ENCODE assay signal across 25 mouse cellular contexts in genomic region chr16:10454583-10454974, GRCm38 (mm10). TPM values are rescaled to one million over a fixed set of nuclear protein-coding genes. Genes with fewer than 3 reads are reported as not detected.
DNase-seq lines count a peak whose midpoint lies in the region; ATAC-seq and TF ChIP-seq lines count a peak whose summit lies in the region.
"Had no signal": no experiment of that assay in that cellular context is flagged by ENCODE, and none has a peak within 500 bp of the region (broad histone marks: within the 10 kb centered on the region; RNA-seq: fewer than 3 reads in every experiment).

No protein-coding gene starts in this region.

- 0 out of 2 replicates have a peak, but pooled peaks cover 8% of the 10 kb centered on the region for H3K4me1 ChIP-seq in kidney, embryonic 14.5 days (ENCODE audit: control insufficient read depth, insufficient read depth, low read length)
- peaks cover 8% of the 10 kb centered on the region for H3K4me1 ChIP-seq in intestine, embryonic 16.5 days (ENCODE audit: control insufficient read depth, insufficient read depth, low read length)
- H3K4me1 ChIP-seq in small intestine, adult 2 months (ENCODE audit: control insufficient read depth, insufficient read depth, insufficient read length, low read length), result peaks cover 51% of the 10 kb centered on the region
- H3K4me1 ChIP-seq: embryonic facial prominence, embryonic 12.5 days had no signal

- H3K9ac ChIP-seq in kidney, embryonic 14.5 days (ENCODE audit: low read depth, low read length), result no peak overlapping the region
- no peak overlapping the region for H3K9ac ChIP-seq in intestine, embryonic 16.5 days (ENCODE audit: low read depth, low read length)
- H3K9ac ChIP-seq: embryonic facial prominence, embryonic 12.5 days; heart, embryonic 15.5 days; hindbrain, embryonic 15.5 days had no signal

- H3K9me3 ChIP-seq in kidney, embryonic 14.5 days (ENCODE audit: control insufficient read depth, low read length), result no peaks in the 10 kb centered on the region
- H3K9me3 ChIP-seq in intestine, embryonic 16.5 days (ENCODE audit: control insufficient read depth, low read length), result no peaks in the 10 kb centered on the region
- H3K9me3 ChIP-seq: embryonic facial prominence, embryonic 12.5 days; heart, embryonic 15.5 days; hindbrain, embryonic 15.5 days had no signal

- no peaks in the 10 kb centered on the region for H3K36me3 ChIP-seq in kidney, embryonic 14.5 days (ENCODE audit: control insufficient read depth, insufficient read depth, low read length)
- H3K36me3 ChIP-seq in intestine, embryonic 16.5 days (ENCODE audit: control insufficient read depth, insufficient read depth, low read length), result no peaks in the 10 kb centered on the region
- no peaks in the 10 kb centered on the region for H3K36me3 ChIP-seq in small intestine, adult 2 months (ENCODE audit: control insufficient read depth, insufficient read depth, low read length)
- H3K36me3 ChIP-seq: embryonic facial prominence, embryonic 12.5 days; heart, embryonic 15.5 days; hindbrain, embryonic 15.5 days had no signal

- intact Hi-C loops in left cerebral cortex, adult 2 months (cut with DNase I), result no loop called here

- no peak for TF ChIP-seq CTCF in small intestine, adult 2 months (IDR thresholded peaks at IDR 0.05; ENCODE audit: extremely low read depth, insufficient read length, insufficient replicate concordance, low read depth, low read length)
- TF ChIP-seq CTCF in left cerebral cortex, adult 2 months (IDR thresholded peaks at IDR 0.05), result no peak

- no peak for DNase-seq in kidney, adult 8-10 months
- peak; percentile 23 for DNase-seq in embryo, embryonic 11.5 days (ENCODE audit: low read depth, low spot score)
- DNase-seq in left cerebral cortex, adult 2 months (ENCODE audit: extremely low spot score in 1 of 2, low spot score in 2 of 2), result no peak
- no peak for DNase-seq in frontal cortex, postnatal 25 days (ENCODE audit: low spot score in 2 of 2)
- no peak for DNase-seq in natural killer cell, adult 2 months (ENCODE audit: low spot score in 2 of 2)
- DNase-seq: adrenal gland, postnatal 14 days; cerebellum, adult 8-10 months; cerebellum, postnatal 36 days; heart, postnatal 4 days; kidney, postnatal 36 days; lung, postnatal 4 days; right cerebral cortex, adult 18-20 months; thymus, adult 2 months had no signal

- H3K4me2 ChIP-seq in kidney, embryonic 14.5 days (replicated peaks; ENCODE audit: low read depth, low read length), result no peak overlapping the region
- H3K4me2 ChIP-seq in intestine, embryonic 16.5 days (ENCODE audit: low read depth, low read length), result no peak overlapping the region
- H3K4me2 ChIP-seq: embryonic facial prominence, embryonic 12.5 days; heart, embryonic 15.5 days; hindbrain, embryonic 15.5 days had no signal

- 10% methylated on average over 3 of the region's 3 CpGs for WGBS in kidney, embryonic 14.5 days
- 18% methylated on average over 3 of the region's 3 CpGs for WGBS in intestine, embryonic 16.5 days
- 15% methylated on average over 3 of the region's 3 CpGs for WGBS in small intestine, adult 2 months

- no peaks in the 10 kb centered on the region for H3K27me3 ChIP-seq in kidney, embryonic 14.5 days (ENCODE audit: control insufficient read depth, insufficient read depth, low read length)
- H3K27me3 ChIP-seq in intestine, embryonic 16.5 days (replicated peaks; ENCODE audit: control insufficient read depth, insufficient read depth, low read length), result no peaks in the 10 kb centered on the region
- H3K27me3 ChIP-seq in small intestine, adult 2 months (ENCODE audit: control insufficient read depth, insufficient read depth, low read length), result no peaks in the 10 kb centered on the region
- H3K27me3 ChIP-seq: embryonic facial prominence, embryonic 12.5 days; heart, embryonic 15.5 days; hindbrain, embryonic 15.5 days had no signal

- no peak overlapping the region; the same call in 1 of the 2 replicates for H3K27ac ChIP-seq in kidney, embryonic 14.5 days (ENCODE audit: low read depth, low read length)
- H3K27ac ChIP-seq in intestine, embryonic 16.5 days (ENCODE audit: low read length), result peak overlapping the region; percentile 9
- peak overlapping the region; percentile 75 for H3K27ac ChIP-seq in small intestine, adult 2 months (ENCODE audit: insufficient read depth, low read depth, low read length)
- no peak overlapping the region for H3K27ac ChIP-seq in left cerebral cortex, adult 2 months
- H3K27ac ChIP-seq: embryonic facial prominence, embryonic 12.5 days; heart, embryonic 15.5 days; hindbrain, embryonic 15.5 days; stomach, postnatal 0 days had no signal

- ATAC-seq in kidney, embryonic 14.5 days (ENCODE audit: low FRiP score, low TSS enrichment), result peak; percentile 80; the same call in 1 of the 2 replicates
- ATAC-seq in intestine, embryonic 16.5 days, result peak; percentile 85
- ATAC-seq: midbrain, embryonic 16.5 days had no signal

- no peak overlapping the region for H3K4me3 ChIP-seq in kidney, embryonic 14.5 days (ENCODE audit: low read length)
- no peak overlapping the region for H3K4me3 ChIP-seq in intestine, embryonic 16.5 days (ENCODE audit: low read length)
- no peak overlapping the region for H3K4me3 ChIP-seq in small intestine, adult 2 months (ENCODE audit: low read depth, low read length)
- no peak overlapping the region for H3K4me3 ChIP-seq in left cerebral cortex, adult 2 months
- H3K4me3 ChIP-seq: embryonic facial prominence, embryonic 12.5 days; heart, embryonic 15.5 days; hindbrain, embryonic 15.5 days; myocyte had no signal

- no peak for TF ChIP-seq POLR2A in small intestine, adult 2 months (IDR thresholded peaks at IDR 0.05; ENCODE audit: low read depth, low read length)

RNA-seq across cellular contexts. Expression of gene Tvp23a, which starts 7.4 kb away (rescaled TPM):
- 9.5 and 15.7 TPM in 2 replicates for polyA plus RNA-seq in kidney, embryonic 14.5 days (2014; fragmentation: Nextera tagmentation; extraction: Ambion mirVana)
- 6.5 and 6.8 TPM in 2 replicates for polyA plus RNA-seq in intestine, embryonic 16.5 days (2015; fragmentation: Nextera tagmentation; extraction: Ambion mirVana)
- polyA plus RNA-seq in small intestine, adult 2 months (2012; rRNA removed), result 0.88 and 1.4 TPM in 2 replicates
- total RNA-seq in left cerebral cortex, adult 2 months (2021), result 10 to 100 TPM; 27.2 to 27.3 TPM
- total RNA-seq: megakaryocyte-erythroid progenitor cell, adult 5-6 weeks had no signal

RNA-seq across cellular contexts. Expression of gene Ciita, which starts 25.3 kb away (rescaled TPM):
- 0.31 and 1.4 TPM in 2 replicates for polyA plus RNA-seq in kidney, embryonic 14.5 days (2014; fragmentation: Nextera tagmentation; extraction: Ambion mirVana)
- polyA plus RNA-seq in intestine, embryonic 16.5 days (2015; fragmentation: Nextera tagmentation; extraction: Ambion mirVana), result 0.49 and 0.77 TPM in 2 replicates
- polyA plus RNA-seq in small intestine, adult 2 months (2012; rRNA removed), result 5.9 and 17.0 TPM in 2 replicates
- under 1 TPM in 1 of 2 experiments, not detected in 1; 0.18 TPM for total RNA-seq in left cerebral cortex, adult 2 months (2021)

RNA-seq across cellular contexts. Expression of gene Nubp1, which starts 42.8 kb away (rescaled TPM):
- 69.9 and 77.1 TPM in 2 replicates for polyA plus RNA-seq in kidney, embryonic 14.5 days (2014; fragmentation: Nextera tagmentation; extraction: Ambion mirVana)
- polyA plus RNA-seq in intestine, embryonic 16.5 days (2015; fragmentation: Nextera tagmentation; extraction: Ambion mirVana), result 52.0 and 52.6 TPM in 2 replicates
- polyA plus RNA-seq in small intestine, adult 2 months (2012; rRNA removed), result 11.1 and 20.3 TPM in 2 replicates
- total RNA-seq in left cerebral cortex, adult 2 months (2021), result 10 to 100 TPM; 16.9 to 17.5 TPM

RNA-seq across cellular contexts. Expression of gene Tekt5, which starts 59.3 kb away (rescaled TPM):
- polyA plus RNA-seq in kidney, embryonic 14.5 days (2014; fragmentation: Nextera tagmentation; extraction: Ambion mirVana), result 0.90 and 1.3 TPM in 2 replicates
- polyA plus RNA-seq in intestine, embryonic 16.5 days (2015; fragmentation: Nextera tagmentation; extraction: Ambion mirVana), result 0.27 and 0.35 TPM in 2 replicates
- polyA plus RNA-seq in small intestine, adult 2 months (2012; rRNA removed), result 0.08 TPM in 1 of 2 replicates, not detected in the other
- total RNA-seq in left cerebral cortex, adult 2 months (2021), result 1 to 10 TPM; 7.9 to 9.2 TPM
- total RNA-seq: adrenal gland, postnatal 14 days; gastrocnemius, adult 8-10 months; megakaryocyte-erythroid progenitor cell, adult 5-6 weeks had no signal
- polyA plus RNA-seq: embryonic facial prominence, embryonic 12.5 days; forebrain, embryonic 11.5 days had no signal

Comparison
In these comparisons a context has a peak if more than half of its experiments do, and no peak if none do; other contexts are left out.
1. H3K27ac ChIP-seq: peak in intestine, embryonic 16.5 days (single experiment) and small intestine, adult 2 months (single experiment); none in kidney, embryonic 14.5 days (single experiment) and left cerebral cortex, adult 2 months (single experiment).